Mouse (Mus musculus): ENCODE measurements at regions not wholly inside any gene's neighbourhood (a gene's known extent, or its start where the extent isn't known, plus 50 kb on each side); places are given as distances from the start of the nearest gene placed in this dataset.

DNA sequence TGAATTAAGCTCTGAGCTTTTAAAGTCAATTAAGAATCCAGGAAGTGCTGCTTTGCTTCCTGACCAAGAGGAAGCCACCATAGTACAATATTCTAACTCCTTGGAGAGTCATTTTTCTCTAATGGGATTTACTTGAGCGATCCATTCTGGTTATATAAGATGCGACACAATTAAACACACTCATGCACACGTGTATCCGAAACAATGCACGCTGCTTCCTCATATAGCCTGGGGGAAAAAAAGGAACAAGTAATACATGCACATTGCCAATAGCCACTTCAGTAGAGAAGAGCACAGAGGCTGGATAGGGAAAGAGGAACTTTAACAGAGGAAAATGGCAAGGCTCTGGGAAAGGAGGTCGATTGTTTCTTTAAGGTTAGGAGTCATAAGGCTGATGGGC, 511.4 kb upstream of the Itga1 start:
- TF ChIP-seq CHD2 (IDR thresholded peaks at IDR 0.05; ENCODE audit: low read depth, low read length): no peak
- TF ChIP-seq HCFC1 (IDR thresholded peaks at IDR 0.05; ENCODE audit: borderline replicate concordance, insufficient read depth, low read length): no peak
